Mouse (Mus musculus): ENCODE measurements around the gene Ptprs. TPM values are rescaled to one million over a fixed set of nuclear protein-coding genes. Genes with fewer than 3 reads are reported as not detected.

Gene Ptprs
- total and polyA plus RNA-seq, 3 experiments = 51.6 to 324 (median 80.9) TPM

- Histone ChIP-seq H3K9me3 (replicated peaks; ENCODE audit: insufficient read depth, low read length) (no peaks in the 10 kb centered on the region), H3K79me2 (ENCODE audit: control insufficient read depth, insufficient read depth, low read length, poor library complexity) (no peaks in the 10 kb centered on the region), H3K27me3 (ENCODE audit: control insufficient read depth in 1 of 2, insufficient read depth in 2 of 2, low read length in 2 of 2) (no peaks in the 10 kb centered on the region), H3K4me3 (ENCODE audit: control insufficient read depth in 1 of 2, insufficient read depth in 1 of 2, low read depth in 2 of 2, low read length in 2 of 2) (no peak overlapping the region), H3K4me1 (ENCODE audit: control insufficient read depth in 1 of 2, insufficient read depth in 2 of 2, low read length in 2 of 2) (no peaks in the 10 kb centered on the region), H3K9ac (ENCODE audit: control insufficient read depth, low read depth, low read length, poor library complexity, severe bottlenecking) (no peak overlapping the region), H3K27ac (ENCODE audit: control insufficient read depth, low read depth, low read length) (no peak overlapping the region), H3K36me3 (ENCODE audit: control insufficient read depth in 1 of 2, insufficient read depth in 2 of 2, low read length in 2 of 2) (no peaks in the 10 kb centered on the region)
- DNase-seq (ENCODE audit: low read depth, low spot score) = no peak
- TF ChIP-seq CTCF (IDR thresholded peaks at IDR 0.05 in 2 of 3, conservative IDR thresholded peaks at IDR 0.05 in 1 of 3; ENCODE audit: control insufficient read depth in 1 of 3, insufficient read depth in 1 of 3, low read depth in 2 of 3, low read length in 3 of 3, poor library complexity in 1 of 3, severe bottlenecking in 1 of 3) = peak in 1 of 3 experiments; percentile 10; a peak in 1 of 6 replicates
- TF ChIP-seq TCF12 (IDR thresholded peaks at IDR 0.05; ENCODE audit: low read depth, low read length) = no peak
- TF ChIP-seq SMC3 (IDR thresholded peaks at IDR 0.05; ENCODE audit: low read depth, low read length) = no peak
Observed at GRCm38 (mm10) chr17:56372109-56372508, 104.2 kb downstream of the Ptprs start.

GRCm38 (mm10) chr17:56371029-56371660 lies 105.1 kb downstream of the Ptprs start:
- no peak for TF ChIP-seq TBP (IDR thresholded peaks at IDR 0.05; ENCODE audit: low read depth, low read length)
- TF ChIP-seq MAX (IDR thresholded peaks at IDR 0.05; ENCODE audit: low read length) = no peak
- TF ChIP-seq SIN3A (IDR thresholded peaks at IDR 0.05; ENCODE audit: low read length) = no peak
- no peak for TF ChIP-seq MEF2A (IDR thresholded peaks at IDR 0.05; ENCODE audit: extremely low read depth, insufficient replicate concordance, low read depth, low read length, poor library complexity, severe bottlenecking)
- no peak for TF ChIP-seq HCFC1 (IDR thresholded peaks at IDR 0.05; ENCODE audit: low read depth, low read length)
- TF ChIP-seq UBTF (IDR thresholded peaks at IDR 0.05; ENCODE audit: borderline replicate concordance, insufficient read depth, low read depth, low read length) = no peak
- no peak for TF ChIP-seq TCF12 (IDR thresholded peaks at IDR 0.05; ENCODE audit: low read depth, low read length)
- TF ChIP-seq CHD1 (IDR thresholded peaks at IDR 0.05; ENCODE audit: low read depth, low read length) = no peak
- no peak for TF ChIP-seq ZC3H11A (IDR thresholded peaks at IDR 0.05; ENCODE audit: low read depth, low read length)
- no peak for TF ChIP-seq RAD21 (IDR thresholded peaks at IDR 0.05; ENCODE audit: low read depth, low read length)
- TF ChIP-seq POLR2AphosphoS5 (IDR thresholded peaks at IDR 0.05; ENCODE audit: borderline replicate concordance, low read depth, low read length) = no peak
- TF ChIP-seq NELFE (IDR thresholded peaks at IDR 0.05; ENCODE audit: low read depth, low read length) = no peak
- no peak for TF ChIP-seq EP300 (IDR thresholded peaks at IDR 0.05; ENCODE audit: low read depth in 1 of 2, low read length in 2 of 2)
- no peaks in the 10 kb centered on the region for H3K4me1 ChIP-seq (ENCODE audit: control insufficient read depth in 1 of 2, insufficient read depth in 2 of 2, low read length in 2 of 2)
- H3K79me2 ChIP-seq (ENCODE audit: control insufficient read depth, insufficient read depth, low read length, poor library complexity) = no peaks in the 10 kb centered on the region
- H3K27ac ChIP-seq (ENCODE audit: control insufficient read depth, low read depth, low read length) = no peak overlapping the region
- H3K36me3 ChIP-seq (ENCODE audit: control insufficient read depth in 1 of 2, insufficient read depth in 2 of 2, low read length in 2 of 2) = no peaks in the 10 kb centered on the region
- no peaks in the 10 kb centered on the region for H3K9me3 ChIP-seq (replicated peaks; ENCODE audit: insufficient read depth, low read length)
- H3K4me3 ChIP-seq (ENCODE audit: control insufficient read depth in 1 of 2, insufficient read depth in 1 of 2, low read depth in 2 of 2, low read length in 2 of 2) = no peak overlapping the region
- H3K27me3 ChIP-seq (ENCODE audit: control insufficient read depth in 1 of 2, insufficient read depth in 2 of 2, low read length in 2 of 2) = no peaks in the 10 kb centered on the region
- no peak for DNase-seq (ENCODE audit: low read depth, low spot score)
- H3K9ac ChIP-seq (ENCODE audit: control insufficient read depth, low read depth, low read length, poor library complexity, severe bottlenecking) = no peak overlapping the region
